Mouse (Mus musculus) cortical plate, adult 2 months (tissue): ENCODE data around the gene Gne.

ENCODE experiments used
- CTCF ChIP-seq: fragments of 200-500 bp; IDR thresholded peaks from 2 replicates; pipeline ENCODE4 v1.5.1; 2011; ENCODE audit warnings: mild to moderate bottlenecking, control low read depth, low read length; ENCODE audit not compliant: insufficient read depth; ENCODE audit errors: extremely low read depth
- POLR2A ChIP-seq: fragments of 200-500 bp; IDR thresholded peaks from 2 replicates; pipeline ENCODE4 v1.6.1; 2011; ENCODE audit warnings: mild to moderate bottlenecking, low read length, control low read depth; ENCODE audit not compliant: insufficient read depth; ENCODE audit errors: extremely low read depth

DNA sequence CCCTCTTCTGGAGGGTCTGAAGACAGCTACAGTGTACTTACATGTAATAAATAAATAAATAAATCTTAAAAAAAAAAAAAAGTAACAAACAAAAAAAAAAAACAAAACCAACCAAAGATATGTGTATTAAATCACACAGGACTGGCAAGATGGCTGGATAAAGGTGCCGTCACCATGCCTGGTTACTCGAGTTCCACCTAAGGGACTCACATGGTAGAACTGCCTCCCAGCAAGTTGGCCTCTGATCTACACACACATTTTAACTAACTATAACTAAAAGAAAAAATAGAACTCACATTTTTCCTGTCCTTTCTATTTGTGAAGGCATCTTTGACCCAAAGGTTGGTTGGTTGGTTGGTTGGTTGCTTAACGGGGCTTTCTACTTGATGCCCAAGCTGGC lies 72.2 kb downstream of the Gne start:
- TF ChIP-seq POLR2A (no peak), CTCF (no peak)
